Mouse (Mus musculus): ENCODE measurements at regions not wholly inside any gene's neighbourhood (a gene's known extent, or its start where the extent isn't known, plus 50 kb on each side); places are given as distances from the start of the nearest gene placed in this dataset.

- no peak for TF ChIP-seq CTCF (IDR thresholded peaks at IDR 0.05)
Observed at GRCm38 (mm10) chr6:117279786-117280411, 111.6 kb downstream of the Cxcl12 start.

GRCm38 (mm10) chr6:117280911-117281310 is 112.6 kb downstream of the Cxcl12 start:
- DNase-seq (ENCODE audit: low read depth, low spot score) (no peak), ATAC-seq (no peak)
- CTCF ChIA-PET, result interaction anchor here (3.1 kb wide), 1 partner anchor 31 kb away, joined by 9 read pairs; no protein-coding TSS in a partner anchor
- TF ChIP-seq CTCF (IDR thresholded peaks at IDR 0.05), result no peak
- no peaks in the 10 kb centered on the region for H3K27me3 ChIP-seq
- in situ Hi-C loops (cut with MboI; ENCODE audit: low pct_unique_long_range_greater_than_20kb), result no loop called here
- POLR2A ChIA-PET, result no interaction called here

More at GRCm38 (mm10) chr6:117279786-117280411, 111.6 kb downstream of the Cxcl12 start:
- H3K27me3 ChIP-seq, result no peaks in the 10 kb centered on the region
- ChIA-PET POLR2A (no interaction called here), CTCF (interaction anchor here (3.1 kb wide), 1 partner anchor 30 kb away, joined by 9 read pairs; no protein-coding TSS in a partner anchor)
- no peak for ATAC-seq
- in situ Hi-C loops (cut with MboI; ENCODE audit: low pct_unique_long_range_greater_than_20kb), result no loop called here
- DNase-seq (ENCODE audit: low read depth, low spot score), result no peak

GRCm38 (mm10) chr6:117283616-117284015 is 115.3 kb downstream of the Cxcl12 start:
- CTCF ChIA-PET, result interaction anchor here (0.7 kb wide), 1 partner anchor 11 kb away, joined by 3 read pairs; no protein-coding TSS in a partner anchor
- ATAC-seq (no peak), DNase-seq (ENCODE audit: low read depth, low spot score) (no peak)
- in situ Hi-C loops (cut with MboI; ENCODE audit: low pct_unique_long_range_greater_than_20kb), result no loop called here
- TF ChIP-seq CTCF (IDR thresholded peaks at IDR 0.05), result no peak
- H3K27me3 ChIP-seq, result no peaks in the 10 kb centered on the region
- POLR2A ChIA-PET, result no interaction called here

- POLR2A ChIA-PET, result interaction anchor here (0.6 kb wide), 1 partner anchor 12 kb away, joined by 5 read pairs; no protein-coding TSS in a partner anchor
- ATAC-seq, result no peak
Observed at GRCm38 (mm10) chr6:117284376-117285106, 116.2 kb downstream of the Cxcl12 start.

GRCm38 (mm10) chr6:117287396-117287795 is 119.1 kb downstream of the Cxcl12 start:
- ChIA-PET POLR2A (no interaction called here), CTCF (no interaction called here)
- in situ Hi-C loops (cut with MboI; ENCODE audit: low pct_unique_long_range_greater_than_20kb), result no loop called here
- TF ChIP-seq CTCF (IDR thresholded peaks at IDR 0.05), result no peak
- DNase-seq (ENCODE audit: low read depth, low spot score) (no peak), ATAC-seq (no peak)
- no peaks in the 10 kb centered on the region for H3K27me3 ChIP-seq

More at GRCm38 (mm10) chr6:117284376-117285106, 116.2 kb downstream of the Cxcl12 start:
- no peak for TF ChIP-seq CTCF (IDR thresholded peaks at IDR 0.05)
- DNase-seq (ENCODE audit: low read depth, low spot score), result no peak
- CTCF ChIA-PET, result interaction anchor here (0.7 kb wide), 1 partner anchor 12 kb away, joined by 3 read pairs; no protein-coding TSS in a partner anchor
- H3K27me3 ChIP-seq, result no peaks in the 10 kb centered on the region
- in situ Hi-C loops (cut with MboI; ENCODE audit: low pct_unique_long_range_greater_than_20kb), result no loop called here

DNA sequence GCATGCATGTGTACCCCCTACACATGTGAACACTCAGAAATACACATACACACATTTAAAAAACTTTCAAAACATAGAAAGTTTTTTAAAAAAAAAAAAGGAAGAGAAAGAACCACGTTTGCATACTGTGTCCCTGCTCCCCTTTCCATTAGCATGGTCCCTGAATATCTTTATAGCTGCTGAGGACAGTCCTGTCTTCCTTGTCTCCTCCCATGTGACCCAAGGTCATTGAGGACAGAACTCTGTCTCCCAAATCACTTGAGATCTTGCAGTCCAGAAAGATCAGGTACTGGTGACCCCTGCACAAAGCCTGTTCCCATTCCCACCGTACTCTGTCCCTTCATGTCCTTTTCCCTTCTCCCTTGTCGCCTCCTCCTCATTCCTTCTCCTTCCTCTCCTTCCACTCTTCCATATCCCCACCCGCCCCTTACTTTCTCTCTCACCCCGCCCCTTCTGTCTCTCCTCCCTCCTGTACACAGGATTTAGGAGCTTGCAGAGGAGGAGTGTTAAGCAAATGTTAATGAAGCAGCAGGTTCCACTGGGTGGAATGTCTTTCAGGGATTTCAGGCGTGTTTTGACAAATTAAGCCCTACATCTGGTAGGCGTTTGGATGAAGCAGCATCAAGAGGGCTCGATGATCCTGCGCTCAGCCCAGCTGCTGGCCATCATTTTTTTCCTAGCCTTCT is 125.6 kb downstream of the Cxcl12 start:
- ChIA-PET POLR2A (no interaction called here), CTCF (no interaction called here)
- no peak for TF ChIP-seq CTCF (IDR thresholded peaks at IDR 0.05)
- in situ Hi-C loops (cut with MboI; ENCODE audit: low pct_unique_long_range_greater_than_20kb), result no loop called here
- H3K27me3 ChIP-seq, result no peaks in the 10 kb centered on the region
- ATAC-seq, result no peak
- no peak for DNase-seq (ENCODE audit: low read depth, low spot score)

- POLR2A ChIA-PET, result interaction anchor here (0.6 kb wide), 1 partner anchor 131 kb away, joined by 4 read pairs; no protein-coding TSS in a partner anchor
- DNase-seq (ENCODE audit: low read depth, low spot score), result no peak
Observed at GRCm38 (mm10) chr6:117297918-117298317, 129.6 kb downstream of the Cxcl12 start.

GRCm38 (mm10) chr6:117299503-117300288 is 131.4 kb downstream of the Cxcl12 start:
- ChIA-PET CTCF (no interaction called here), POLR2A (no interaction called here)
- in situ Hi-C loops (cut with MboI; ENCODE audit: low pct_unique_long_range_greater_than_20kb), result no loop called here
- ATAC-seq (no peak), DNase-seq (ENCODE audit: low read depth, low spot score) (no peak)
- no peak for TF ChIP-seq CTCF (IDR thresholded peaks at IDR 0.05)
- H3K27me3 ChIP-seq, result no peaks in the 10 kb centered on the region

More at GRCm38 (mm10) chr6:117297918-117298317, 129.6 kb downstream of the Cxcl12 start:
- in situ Hi-C loops (cut with MboI; ENCODE audit: low pct_unique_long_range_greater_than_20kb), result no loop called here
- no peak for TF ChIP-seq CTCF (IDR thresholded peaks at IDR 0.05)
- CTCF ChIA-PET, result interaction anchor here (1.1 kb wide), 1 partner anchor 48 kb away, joined by 3 read pairs; no protein-coding TSS in a partner anchor
- ATAC-seq, result no peak
- H3K27me3 ChIP-seq, result no peaks in the 10 kb centered on the region

- H3K27me3 ChIP-seq, result no peaks in the 10 kb centered on the region
- no peak for ATAC-seq
- no peak for TF ChIP-seq CTCF (IDR thresholded peaks at IDR 0.05)
- DNase-seq (ENCODE audit: low read depth, low spot score), result no peak
- ChIA-PET CTCF (interaction anchor here (1.2 to 1.3 kb wide), 3 partner anchors 12 to 122 kb away, joined by 3 to 5 read pairs (median 3); no protein-coding TSS in a partner anchor), POLR2A (interaction anchor here (1.3 kb wide), 1 partner anchor 12 kb away, joined by 5 read pairs; no protein-coding TSS in a partner anchor)
- in situ Hi-C loops (cut with MboI; ENCODE audit: low pct_unique_long_range_greater_than_20kb), result no loop called here
Observed at GRCm38 (mm10) chr6:117303361-117303760, 135.0 kb downstream of the Cxcl12 start.
